Mouse (Mus musculus) ES-E14 (cell line): ENCODE measurements at regions not wholly inside any gene's neighbourhood (a gene's known extent, or its start where the extent isn't known, plus 50 kb on each side); places are given as distances from the start of the nearest gene placed in this dataset.

ENCODE experiments used
- DNase-seq: peaks from one replicate; pipeline ENCODE4 v3.0.0-alpha.2; 2013; ENCODE audit warnings: low read depth, low spot score
- H3K27ac ChIP-seq: 2 replicates; pipeline ENCODE4 v1.5.1; 2012; ENCODE audit warnings: low read depth, mild to moderate bottlenecking, low read length, moderate library complexity, mixed read lengths; ENCODE audit not compliant: poor library complexity, insufficient read depth, severe bottlenecking
- H3K36me3 ChIP-seq: 2 replicates; pipeline ENCODE4 v1.6.1; 2012; ENCODE audit warnings: mild to moderate bottlenecking, low read length, moderate library complexity, mixed read lengths; ENCODE audit not compliant: control insufficient read depth, poor library complexity, insufficient read depth, severe bottlenecking
- H3K4me1 ChIP-seq, 2 experiments: fragments of 150-350 bp in 1 of 2; sonication (generic) in 1 of 2; 2 replicates each; pipeline ENCODE4 v1.6.1; 2012; ENCODE audit warnings: low read length in 2 of 2, mild to moderate bottlenecking in 1 of 2, mixed read lengths in 1 of 2; ENCODE audit not compliant: control insufficient read depth in 2 of 2, insufficient read depth in 2 of 2, poor library complexity in 1 of 2
- H3K4me3 ChIP-seq, 2 experiments: fragments of 150-350 bp in 1 of 2; sonication (generic) in 1 of 2; 2 replicates each; pipeline ENCODE4 v1.5.1; 2012; ENCODE audit warnings: low read length in 2 of 2, low read depth in 1 of 2, mild to moderate bottlenecking in 1 of 2, mixed read lengths in 1 of 2; ENCODE audit not compliant: insufficient read depth in 1 of 2, poor library complexity in 1 of 2, severe bottlenecking in 1 of 2
- H3K9ac ChIP-seq: 2 replicates; pipeline ENCODE4 v1.6.1; 2012; ENCODE audit warnings: low read depth, mild to moderate bottlenecking, low read length, mixed read lengths; ENCODE audit not compliant: poor library complexity, insufficient read depth, severe bottlenecking
- H3K9me3 ChIP-seq: fragments of 150-350 bp; sonication (generic); 2 replicates; pipeline ENCODE4 v1.6.1; 2012; ENCODE audit warnings: low read depth, mild to moderate bottlenecking, low read length; ENCODE audit not compliant: control insufficient read depth, insufficient read depth
- CHD2 ChIP-seq: IDR thresholded peaks from 2 replicates; pipeline ENCODE4 v1.6.1; 2014; ENCODE audit warnings: mild to moderate bottlenecking, low read depth, low read length, inconsistent platforms
- HCFC1 ChIP-seq: IDR thresholded peaks from 2 replicates; pipeline ENCODE4 v1.6.1; 2012; ENCODE audit warnings: low read length, inconsistent platforms, borderline replicate concordance; ENCODE audit not compliant: insufficient read depth
- MAFK ChIP-seq: IDR thresholded peaks from 2 replicates; pipeline ENCODE4 v1.6.1; 2014; ENCODE audit warnings: mild to moderate bottlenecking, low read depth, low read length, inconsistent platforms; ENCODE audit not compliant: insufficient read depth
- ZC3H11A ChIP-seq: IDR thresholded peaks from 2 replicates; pipeline ENCODE4 v1.6.1; 2012; ENCODE audit warnings: low read depth, mild to moderate bottlenecking, inconsistent platforms, low read length, borderline replicate concordance
- ZNF384 ChIP-seq: IDR thresholded peaks from 2 replicates; pipeline ENCODE4 v1.6.1; 2012; ENCODE audit warnings: low read depth, low read length, inconsistent platforms
- in situ Hi-C, 2 experiments: fragments of 600-800 bp; cut with MboI; formaldehyde crosslinking; loops; one replicate each; pipeline ENCODE4 v1.15.1; 2025; ENCODE audit warnings: low sequenced_read_pairs in 2 of 2, inconsistent platforms in 1 of 2; ENCODE audit not compliant: unreplicated experiment in 2 of 2

- no peaks in the 10 kb centered on the region for H3K4me1 ChIP-seq
- H3K4me3 ChIP-seq, result no peak overlapping the region
- TF ChIP-seq ZC3H11A, result no peak
- H3K9ac ChIP-seq, result no peak overlapping the region
- no peaks in the 10 kb centered on the region for H3K9me3 ChIP-seq
- in situ Hi-C loops, result no loop called here
- no peaks in the 10 kb centered on the region for H3K36me3 ChIP-seq
- DNase-seq, result no peak
- no peak overlapping the region for H3K27ac ChIP-seq
Observed at GRCm38 (mm10) chr10:17549711-17550637, 173.0 kb upstream of the Cited2 start.

GRCm38 (mm10) chr10:17550638-17551013 is 172.4 kb upstream of the Cited2 start:
- no peaks in the 10 kb centered on the region for H3K36me3 ChIP-seq
- no peak overlapping the region for H3K27ac ChIP-seq
- no peaks in the 10 kb centered on the region for H3K9me3 ChIP-seq
- H3K4me3 ChIP-seq, result no peak overlapping the region
- no peak overlapping the region for H3K9ac ChIP-seq
- in situ Hi-C loops, result no loop called here
- H3K4me1 ChIP-seq, result no peaks in the 10 kb centered on the region
- TF ChIP-seq ZC3H11A, result no peak
- TF ChIP-seq HCFC1, result no peak
- no peak for TF ChIP-seq MAFK
- TF ChIP-seq CHD2, result no peak
- no peak for TF ChIP-seq ZNF384
- DNase-seq, result no peak

- TF ChIP-seq ZC3H11A (no peak), HCFC1 (no peak), CHD2 (no peak), ZNF384 (no peak), MAFK (no peak)
- in situ Hi-C loops, result no loop called here
- Histone ChIP-seq H3K27ac (no peak overlapping the region), H3K4me3 (no peak overlapping the region), H3K36me3 (no peaks in the 10 kb centered on the region), H3K9ac (no peak overlapping the region), H3K9me3 (no peaks in the 10 kb centered on the region), H3K4me1 (no peaks in the 10 kb centered on the region)
- DNase-seq, result no peak
Observed at GRCm38 (mm10) chr10:17551869-17552268, 171.1 kb upstream of the Cited2 start.

DNA sequence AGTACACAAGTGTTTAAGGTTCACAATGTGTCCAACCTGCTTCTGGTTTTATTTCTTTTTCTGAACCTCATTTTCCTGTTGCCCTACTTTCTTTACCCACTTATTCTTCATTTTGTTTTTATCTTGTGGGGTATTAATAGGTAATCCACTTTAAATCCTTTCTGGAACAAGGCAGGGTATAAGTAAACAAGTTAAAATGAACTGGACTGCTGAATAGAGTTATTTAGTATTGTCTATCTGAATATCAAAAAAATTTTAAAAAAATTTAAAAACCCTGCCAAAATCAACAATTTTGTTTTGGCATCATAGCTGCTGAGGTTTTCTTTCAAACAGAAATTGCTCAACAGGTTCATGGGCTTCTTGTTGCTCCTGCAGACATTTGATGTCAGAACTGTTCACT is 170.7 kb upstream of the Cited2 start:
- H3K36me3 ChIP-seq, result no peaks in the 10 kb centered on the region
- H3K9ac ChIP-seq, result no peak overlapping the region
- in situ Hi-C loops, result no loop called here
- DNase-seq, result no peak
- H3K4me3 ChIP-seq, result no peak overlapping the region
- H3K27ac ChIP-seq, result no peak overlapping the region
- TF ChIP-seq CHD2 (no peak), MAFK (no peak), ZNF384 (no peak), HCFC1 (no peak), ZC3H11A (no peak)
- no peaks in the 10 kb centered on the region for H3K9me3 ChIP-seq
- no peaks in the 10 kb centered on the region for H3K4me1 ChIP-seq

DNA sequence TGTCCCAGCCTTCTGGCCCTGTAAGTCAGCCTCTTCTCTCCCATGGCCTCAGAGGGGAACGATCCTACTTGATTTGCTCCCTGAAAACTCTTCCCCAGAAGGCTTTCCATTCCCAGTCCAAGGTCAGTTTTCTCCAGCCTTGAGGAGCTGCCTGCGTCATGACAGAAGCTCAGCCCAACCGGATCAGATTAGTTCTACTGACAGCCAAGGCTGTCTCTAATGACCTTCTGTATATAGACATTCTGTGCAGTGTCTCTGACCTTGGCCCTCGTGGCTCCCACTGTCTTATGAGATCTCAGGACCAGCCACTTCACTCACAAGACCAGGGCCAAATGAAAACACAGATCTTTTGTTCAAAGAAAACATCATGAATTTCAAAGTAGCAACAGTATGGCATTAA is 166.6 kb upstream of the Cited2 start:
- Histone ChIP-seq H3K9me3 (no peaks in the 10 kb centered on the region), H3K4me1 (no peaks in the 10 kb centered on the region), H3K9ac (no peak overlapping the region), H3K36me3 (no peaks in the 10 kb centered on the region), H3K27ac (no peak overlapping the region), H3K4me3 (no peak overlapping the region)
- TF ChIP-seq ZC3H11A (no peak), HCFC1 (no peak), ZNF384 (no peak)
- DNase-seq, result no peak
- in situ Hi-C loops, result no loop called here
